Mouse (Mus musculus) lung, embryonic 16.5 days (tissue): ENCODE data around the gene Irak1bp1. TPM values are rescaled to one million over a fixed set of nuclear protein-coding genes. Genes with fewer than 3 reads are reported as not detected.

Experiments
- ATAC-seq: fragments of 200-750 bp; cut with Nextera tagmentation; 2 replicates; pipeline ENCODE4 v1.8.0; 2017; ENCODE audit warnings: low read depth, mild to moderate bottlenecking, moderate library complexity
- H3K27ac ChIP-seq: fragments of 300-500 bp; sonication (generic); 2 replicates; pipeline ENCODE4 v1.5.1; 2014; ENCODE audit warnings: mild to moderate bottlenecking, control low read depth, low read length
- H3K27me3 ChIP-seq: fragments of 300-500 bp; sonication (generic); 2 replicates; pipeline ENCODE4 v1.6.1; 2014; ENCODE audit warnings: low read depth, low read length, mixed read lengths; ENCODE audit not compliant: control insufficient read depth, insufficient read depth
- H3K36me3 ChIP-seq: fragments of 300-500 bp; sonication (generic); 2 replicates; pipeline ENCODE4 v1.6.1; 2014; ENCODE audit warnings: low read length; ENCODE audit not compliant: control insufficient read depth, insufficient read depth
- H3K4me1 ChIP-seq: fragments of 300-500 bp; sonication (generic); replicated peaks from 2 replicates; pipeline ENCODE4 v1.6.1; 2014; ENCODE audit warnings: low read length, mixed read lengths; ENCODE audit not compliant: control insufficient read depth, insufficient read depth
- H3K4me2 ChIP-seq: fragments of 300-500 bp; sonication (generic); 2 replicates; pipeline ENCODE4 v1.6.1; 2014; ENCODE audit warnings: low read depth, low read length, control low read depth
- H3K4me3 ChIP-seq: fragments of 300-500 bp; sonication (generic); 2 replicates; pipeline ENCODE4 v1.5.1; 2014; ENCODE audit warnings: mild to moderate bottlenecking, low read length, control low read depth
- H3K9ac ChIP-seq: fragments of 300-500 bp; sonication (generic); 2 replicates; pipeline ENCODE4 v1.6.1; 2014; ENCODE audit warnings: low read length, control low read depth
- H3K9me3 ChIP-seq: fragments of 300-500 bp; sonication (generic); 2 replicates; pipeline ENCODE4 v1.6.1; 2016; ENCODE audit warnings: low read length; ENCODE audit not compliant: control insufficient read depth
- WGBS: fragments of 180-500 bp; shearing (Covaris S2); extraction: QIAGEN DNeasy Blood & Tissue Kit; methylation state at CpG from one replicate; pipeline ENCODE4 v1.1.7; 2014; 5-methylcytosine and 5-hydroxymethylcytosine counted together
- polyA plus RNA-seq: library from polyadenylated mRNA; unstranded; fragments of >200 nt; fragmentation: Nextera tagmentation; extraction: Ambion mirVana; gene quantifications from 2 replicates; pipeline ENCODE4 v1.2.1, GENCODE M21; 2015

Irak1bp1 gene
- polyA plus RNA-seq, 1 experiment from 2014 or later = 16.7 TPM

GRCm38 (mm10) chr9:82861775-82862430 is 32.6 kb downstream of the Irak1bp1 start:
- no peaks in the 10 kb centered on the region for H3K4me1 ChIP-seq
- no peaks in the 10 kb centered on the region for H3K27me3 ChIP-seq
- no peaks in the 10 kb centered on the region for H3K36me3 ChIP-seq
- H3K9me3 ChIP-seq = no peaks in the 10 kb centered on the region
- no peak for ATAC-seq
- H3K4me2 ChIP-seq = no peak overlapping the region
- no peak overlapping the region for H3K4me3 ChIP-seq
- H3K9ac ChIP-seq = no peak overlapping the region
- H3K27ac ChIP-seq = peak overlapping the region; percentile 44
- 89% methylated on average over 3 of the region's 3 CpGs for WGBS

DNA sequence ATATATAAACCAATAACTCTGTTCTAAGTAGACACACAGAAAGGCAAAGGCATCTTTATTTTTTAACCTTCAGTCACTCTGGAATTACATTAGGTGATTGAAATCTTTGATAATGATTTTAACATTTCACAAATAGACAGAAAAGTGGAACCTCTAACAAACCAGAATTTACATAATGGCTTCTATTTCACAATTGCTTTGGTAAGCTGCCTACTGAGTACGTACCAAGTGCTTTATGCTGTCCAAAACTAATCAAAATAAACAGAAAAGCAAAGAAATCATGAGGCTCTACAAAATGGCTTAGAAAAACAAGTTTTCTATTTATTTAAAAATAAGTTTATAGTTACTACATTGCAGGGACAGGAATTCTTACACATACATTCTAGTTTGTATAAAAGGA is 36.8 kb downstream of the Irak1bp1 start:
- H3K27ac ChIP-seq = no peak overlapping the region
- no peak for ATAC-seq
- H3K4me1 ChIP-seq = no peaks in the 10 kb centered on the region
- H3K4me2 ChIP-seq = no peak overlapping the region
- no peak overlapping the region for H3K9ac ChIP-seq
- H3K36me3 ChIP-seq = peaks cover 2% of the 10 kb centered on the region
- H3K27me3 ChIP-seq = no peaks in the 10 kb centered on the region
- H3K4me3 ChIP-seq = no peak overlapping the region
- 58% methylated on average over 1 of the region's 1 CpGs for WGBS
- H3K9me3 ChIP-seq = no peaks in the 10 kb centered on the region

DNA sequence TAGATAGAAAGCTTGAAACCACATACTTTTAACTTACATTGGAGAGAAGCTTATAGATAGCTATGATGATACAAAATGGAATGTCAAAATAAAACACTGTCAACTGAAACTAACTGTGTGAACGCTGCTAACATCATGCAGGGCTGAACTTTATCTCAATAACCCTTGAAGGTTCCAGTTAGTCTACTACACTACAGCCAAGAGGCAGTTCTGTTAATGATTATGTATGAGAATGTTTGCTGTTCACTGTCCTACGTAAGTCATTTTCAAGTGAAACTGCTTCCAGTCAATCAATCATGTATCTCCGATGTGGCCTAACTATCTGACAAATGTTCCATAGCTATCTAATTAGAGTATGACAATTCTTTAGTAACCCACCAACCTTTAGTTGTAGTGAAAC is 38.4 kb downstream of the Irak1bp1 start:
- H3K9me3 ChIP-seq = no peaks in the 10 kb centered on the region
- H3K9ac ChIP-seq = no peak overlapping the region
- WGBS = 58% methylated on average over 3 of the region's 3 CpGs
- no peak for ATAC-seq
- no peak overlapping the region for H3K4me2 ChIP-seq
- H3K36me3 ChIP-seq = peaks cover 7% of the 10 kb centered on the region
- H3K4me1 ChIP-seq = no peaks in the 10 kb centered on the region
- no peak overlapping the region for H3K4me3 ChIP-seq
- no peaks in the 10 kb centered on the region for H3K27me3 ChIP-seq
- H3K27ac ChIP-seq = no peak overlapping the region

GRCm38 (mm10) chr9:82877078-82877477 is 47.7 kb downstream of the Irak1bp1 start:
- 79% methylated on average over 1 of the region's 1 CpGs for WGBS
- Histone ChIP-seq H3K4me2 (no peak overlapping the region), H3K27ac (no peak overlapping the region)

DNA sequence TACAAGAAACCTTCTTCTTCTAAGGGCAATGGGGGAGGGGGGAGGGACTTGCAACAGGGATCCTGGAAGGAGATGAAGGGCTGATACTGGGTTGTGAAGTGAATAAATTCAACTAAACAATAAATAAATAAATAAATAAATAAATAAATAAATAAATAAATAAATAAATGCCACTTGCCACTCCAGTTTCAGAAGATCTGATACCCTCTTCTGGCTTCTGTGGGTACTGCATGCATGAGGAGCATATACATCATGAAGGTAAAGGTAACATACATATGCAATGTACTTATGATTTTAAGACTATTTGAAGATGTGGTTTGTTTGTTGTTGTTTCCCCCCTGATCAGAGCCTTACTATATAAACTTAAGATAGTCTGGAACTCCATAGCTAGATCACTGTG is 54.8 kb downstream of the Irak1bp1 start:
- no peak for ATAC-seq
- Histone ChIP-seq H3K4me2 (no peak overlapping the region), H3K4me1 (no peaks in the 10 kb centered on the region), H3K9ac (no peak overlapping the region), H3K36me3 (peaks cover 42% of the 10 kb centered on the region), H3K9me3 (no peaks in the 10 kb centered on the region), H3K27me3 (no peaks in the 10 kb centered on the region), H3K27ac (no peak overlapping the region), H3K4me3 (no peak overlapping the region)

More at GRCm38 (mm10) chr9:82877078-82877477, 47.7 kb downstream of the Irak1bp1 start:
- Histone ChIP-seq H3K9ac (no peak overlapping the region), H3K4me1 (no peaks in the 10 kb centered on the region), H3K9me3 (no peaks in the 10 kb centered on the region), H3K36me3 (peaks cover 42% of the 10 kb centered on the region), H3K4me3 (no peak overlapping the region), H3K27me3 (no peaks in the 10 kb centered on the region)
- ATAC-seq = no peak

GRCm38 (mm10) chr9:82888645-82889044 is 59.3 kb downstream of the Irak1bp1 start:
- no peak overlapping the region for H3K27ac ChIP-seq
- no peak overlapping the region for H3K4me2 ChIP-seq
- no peaks in the 10 kb centered on the region for H3K27me3 ChIP-seq
- no peak overlapping the region for H3K4me3 ChIP-seq
- H3K36me3 ChIP-seq = peaks cover 36% of the 10 kb centered on the region
- ATAC-seq = no peak
- H3K9me3 ChIP-seq = no peaks in the 10 kb centered on the region
- no peaks in the 10 kb centered on the region for H3K4me1 ChIP-seq
- H3K9ac ChIP-seq = no peak overlapping the region

Other genes starting within 250 kb of the Irak1bp1 start
- 77.9 and 79.3 TPM in 2 replicates for gene Phip, start 146.0 kb downstream of the Irak1bp1 start, polyA plus RNA-seq